Mouse (Mus musculus) hindbrain, embryonic 10.5 days (tissue): ENCODE measurements around the gene Ptpn6. TPM values are rescaled to one million over a fixed set of nuclear protein-coding genes. Genes with fewer than 3 reads are reported as not detected.

Experiments used
- DNase-seq: peaks from one replicate; pipeline ENCODE4 v3.0.0-alpha.2; 2017; ENCODE audit warnings: low spot score
- H3K27ac ChIP-seq: fragments of 300-500 bp; sonication (generic); 2 replicates; pipeline ENCODE4 v1.5.1; 2016; ENCODE audit warnings: mild to moderate bottlenecking, moderate library complexity
- H3K27me3 ChIP-seq: fragments of 300-500 bp; sonication (generic); 2 replicates; pipeline ENCODE4 v1.6.1; 2016; ENCODE audit warnings: mild to moderate bottlenecking; ENCODE audit not compliant: poor library complexity, insufficient read depth, severe bottlenecking
- H3K36me3 ChIP-seq: fragments of 300-500 bp; sonication (generic); 2 replicates; pipeline ENCODE4 v1.6.1; 2016; ENCODE audit warnings: mild to moderate bottlenecking, moderate library complexity
- H3K4me1 ChIP-seq: fragments of 300-500 bp; sonication (generic); replicated peaks from 2 replicates; pipeline ENCODE4 v1.6.1; 2016; ENCODE audit warnings: mild to moderate bottlenecking
- H3K4me3 ChIP-seq: fragments of 300-500 bp; sonication (generic); 2 replicates; pipeline ENCODE4 v1.5.1; 2016; ENCODE audit warnings: mild to moderate bottlenecking, moderate library complexity
- H3K9me3 ChIP-seq: fragments of 300-500 bp; sonication (generic); 2 replicates; pipeline ENCODE4 v1.6.1; 2016; ENCODE audit warnings: mild to moderate bottlenecking, moderate library complexity
- WGBS: fragments of 180-500 bp; shearing (Covaris S2); methylation state at CpG from one replicate; pipeline ENCODE4 v1.1.7; 2016; 5-methylcytosine and 5-hydroxymethylcytosine counted together
- polyA plus RNA-seq: library from polyadenylated mRNA; unstranded; fragments of >200 nt; fragmentation: Nextera tagmentation; extraction: Ambion mirVana; gene quantifications from 2 replicates; pipeline ENCODE4 v1.2.1, GENCODE M21; 2016

The Ptpn6 gene
- polyA plus RNA-seq, 1 experiment from 2014 or later: 8.2 TPM

- Histone ChIP-seq H3K4me3 (0 out of 2 replicates have a peak overlapping the region, but pooled peaks have one; percentile 65), H3K9me3 (no peaks in the 10 kb centered on the region), H3K36me3 (no peaks in the 10 kb centered on the region), H3K27ac (peak overlapping the region; percentile 53), H3K27me3 (peaks cover 81% of the 10 kb centered on the region), H3K4me1 (peaks cover 48% of the 10 kb centered on the region)
- 31% methylated on average over 4 of the region's 4 CpGs for whole genome bisulfite sequencing
- DNase-seq: no peak
Measured at GRCm38 (mm10) chr6:124767536-124767919, 29.0 kb upstream of the Ptpn6 start.

- Histone ChIP-seq H3K4me1 (peaks cover 48% of the 10 kb centered on the region), H3K9me3 (no peaks in the 10 kb centered on the region), H3K27ac (no peak overlapping the region), H3K27me3 (peaks cover 81% of the 10 kb centered on the region), H3K4me3 (no peak overlapping the region), H3K36me3 (no peaks in the 10 kb centered on the region)
- no peak for DNase-seq
- 82% methylated on average over 7 of the region's 7 CpGs for WGBS
Measured at GRCm38 (mm10) chr6:124765951-124766350, 27.4 kb upstream of the Ptpn6 start.

- Histone ChIP-seq H3K27me3 (peaks cover 30% of the 10 kb centered on the region), H3K4me1 (peaks cover 45% of the 10 kb centered on the region), H3K4me3 (peak overlapping the region; percentile 87), H3K27ac (peak overlapping the region; percentile 98), H3K36me3 (no peaks in the 10 kb centered on the region), H3K9me3 (no peaks in the 10 kb centered on the region)
- WGBS: 5% methylated on average over 5 of the region's 5 CpGs
- peak; percentile 83 for DNase-seq
Measured at GRCm38 (mm10) chr6:124759259-124759658, 20.7 kb upstream of the Ptpn6 start.

- H3K4me1 ChIP-seq: peaks cover 49% of the 10 kb centered on the region
- H3K4me3 ChIP-seq: peak overlapping the region; percentile 87
- DNase-seq: peak; percentile 11
- peak overlapping the region; percentile 98 for H3K27ac ChIP-seq
- H3K36me3 ChIP-seq: no peaks in the 10 kb centered on the region
- no peaks in the 10 kb centered on the region for H3K9me3 ChIP-seq
- WGBS: 70% methylated on average over 2 of the region's 2 CpGs
- peaks cover 26% of the 10 kb centered on the region for H3K27me3 ChIP-seq
Measured at GRCm38 (mm10) chr6:124758849-124759232, 20.3 kb upstream of the Ptpn6 start.

DNA sequence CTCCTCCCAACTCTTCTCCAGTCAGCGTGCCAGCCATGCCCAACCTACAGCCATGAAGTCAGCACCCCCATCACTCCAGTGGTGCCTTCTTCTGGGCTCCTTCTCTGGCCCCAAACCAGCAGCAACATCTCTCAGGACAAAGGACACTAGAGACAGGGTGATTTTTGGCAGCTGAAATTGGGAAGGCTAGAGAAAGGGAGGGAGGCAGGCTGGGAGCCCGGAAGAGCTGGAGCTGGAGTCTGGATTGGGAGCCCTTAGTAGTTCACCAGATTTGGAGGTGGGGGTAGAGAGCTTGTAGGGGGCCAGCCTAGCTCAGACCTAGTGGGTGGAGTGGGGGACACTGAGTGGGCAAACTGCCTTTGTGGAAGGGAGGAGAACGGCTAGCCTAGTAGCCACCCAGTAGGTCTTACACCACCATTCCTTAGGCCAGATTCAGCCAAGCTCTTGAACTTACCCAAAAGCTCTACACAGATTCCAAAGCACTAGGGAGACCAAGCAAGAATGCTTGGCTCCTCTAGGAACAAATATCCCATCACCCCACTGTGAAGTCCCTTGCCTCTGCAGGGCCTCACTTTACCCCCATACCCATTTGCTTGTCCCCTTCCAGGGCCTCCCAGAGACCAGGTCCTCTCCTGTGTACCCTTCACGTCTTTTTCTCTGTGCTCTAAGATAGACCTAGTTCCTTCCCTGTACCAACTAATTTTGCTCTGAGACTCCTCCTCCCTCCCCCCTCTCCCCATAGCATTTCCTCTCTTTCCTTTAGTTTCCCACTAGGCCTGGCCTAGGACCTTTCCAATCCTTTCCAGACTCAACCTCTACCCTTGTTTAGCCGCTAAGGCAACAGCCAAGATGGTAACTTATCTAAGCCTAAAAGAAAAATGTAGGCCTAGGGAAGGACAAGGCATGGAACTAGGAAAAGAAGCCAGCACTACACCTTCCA is 19.7 kb upstream of the Ptpn6 start:
- H3K27ac ChIP-seq: peak overlapping the region; percentile 98

DNA sequence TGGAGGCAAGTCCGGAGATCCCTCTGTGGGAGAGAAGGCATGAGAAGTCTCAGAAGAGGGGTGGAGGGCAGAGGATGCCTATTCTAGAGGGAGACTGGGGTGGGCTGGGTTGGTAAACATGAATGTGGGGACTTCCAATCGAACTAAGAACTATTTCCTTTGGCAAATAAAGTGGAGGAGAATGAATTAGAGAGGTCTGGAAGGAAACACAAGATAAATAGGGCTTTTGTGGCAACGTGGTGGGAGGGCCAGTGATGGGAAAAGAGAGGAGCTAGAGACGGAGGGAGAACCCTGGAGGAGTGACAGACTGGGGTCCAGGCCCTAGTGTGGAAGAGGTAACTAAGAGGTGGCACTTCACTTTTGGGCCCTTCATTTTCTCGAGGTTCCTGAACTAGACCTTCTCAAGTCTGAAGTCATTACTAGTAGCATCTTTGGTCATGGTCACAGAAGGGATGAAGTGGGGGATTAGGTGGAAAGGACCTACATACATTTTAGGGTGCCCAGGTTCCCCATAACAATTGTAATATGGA is 18.9 kb upstream of the Ptpn6 start:
- H3K36me3 ChIP-seq: peaks cover 10% of the 10 kb centered on the region; the same call in 1 of the 2 replicates
- no peaks in the 10 kb centered on the region for H3K9me3 ChIP-seq
- WGBS: 5% methylated on average over 5 of the region's 5 CpGs
- H3K27me3 ChIP-seq: peaks cover 12% of the 10 kb centered on the region
- peak overlapping the region; percentile 98 for H3K27ac ChIP-seq
- H3K4me1 ChIP-seq: peaks cover 48% of the 10 kb centered on the region
- H3K4me3 ChIP-seq: peak overlapping the region; percentile 87
- peak; percentile 24 for DNase-seq

More for the DNA sequence above, 19.7 kb upstream of the Ptpn6 start:
- H3K36me3 ChIP-seq: peaks cover 6% of the 10 kb centered on the region; the same call in 1 of the 2 replicates
- WGBS: 20% methylated on average over 5 of the region's 5 CpGs
- peak overlapping the region; percentile 87 for H3K4me3 ChIP-seq
- peak; percentile 70 for DNase-seq
- peaks cover 48% of the 10 kb centered on the region for H3K4me1 ChIP-seq
- H3K27me3 ChIP-seq: peaks cover 19% of the 10 kb centered on the region
- H3K9me3 ChIP-seq: no peaks in the 10 kb centered on the region

DNA sequence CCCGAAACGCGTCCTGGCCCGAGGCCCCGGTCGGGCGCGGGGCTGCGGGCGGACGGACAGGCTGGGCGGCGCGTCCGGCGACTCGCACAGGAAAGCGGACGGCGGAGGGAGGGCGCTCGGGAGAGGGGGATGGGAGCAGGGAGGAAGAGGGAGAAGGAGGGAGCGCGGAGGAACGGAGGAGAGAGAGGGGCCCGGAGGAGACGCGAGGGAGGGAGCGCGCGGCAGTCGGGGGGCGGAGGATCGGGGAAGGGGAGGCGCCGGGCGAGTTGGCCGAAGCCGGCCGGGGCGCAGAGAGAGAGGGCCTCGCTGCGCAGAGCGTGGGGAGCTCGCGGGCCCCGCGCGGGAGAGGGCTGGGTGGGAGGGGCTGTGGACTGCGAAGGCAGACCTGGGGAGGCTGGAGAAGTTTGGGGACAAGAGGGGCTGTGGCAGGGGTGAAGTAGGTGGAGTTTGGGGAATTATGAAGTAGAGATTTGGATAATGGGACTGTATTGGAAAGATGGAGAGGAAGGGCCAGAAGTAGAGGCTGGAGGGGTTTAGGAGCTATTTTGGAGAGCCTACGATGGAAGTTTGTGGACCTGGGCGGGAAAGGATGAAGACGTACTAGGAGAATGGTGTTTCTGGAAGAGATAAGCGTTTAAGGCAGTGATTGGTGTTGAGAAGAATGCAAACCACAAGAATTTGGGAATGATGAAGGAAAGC is 18.3 kb upstream of the Ptpn6 start:
- WGBS: 1% methylated on average over 53 of the region's 54 CpGs
- H3K27ac ChIP-seq: peak overlapping the region; percentile 98
- H3K9me3 ChIP-seq: no peaks in the 10 kb centered on the region
- peak overlapping the region; percentile 87 for H3K4me3 ChIP-seq
- H3K36me3 ChIP-seq: peaks cover 15% of the 10 kb centered on the region; the same call in 1 of the 2 replicates
- peaks cover 48% of the 10 kb centered on the region for H3K4me1 ChIP-seq
- DNase-seq: peak; percentile 84
- peaks cover 10% of the 10 kb centered on the region; the same call in 1 of the 2 replicates for H3K27me3 ChIP-seq

- peak; percentile 79 for DNase-seq
- WGBS: under 1% methylated on average over 71 of the region's 100 CpGs
- Histone ChIP-seq H3K36me3 (peaks cover 20% of the 10 kb centered on the region; the same call in 1 of the 2 replicates), H3K27ac (peak within 1 kb of the TSS; percentile 98), H3K9me3 (no peaks in the 10 kb centered on the region), H3K4me1 (peaks cover 48% of the 10 kb centered on the region), H3K4me3 (peak within 1 kb of the TSS; percentile 87), H3K27me3 (peaks cover 5% of the 10 kb centered on the region; the same call in 1 of the 2 replicates)
Measured at GRCm38 (mm10) chr6:124755831-124756595, 17.5 kb upstream of the Ptpn6 start, which contains the start of the genes Gm45234 and Atn1. Gm45234 (minus strand) TSS chr6:124756021. Atn1 (minus strand) TSS chr6:124756524.

DNA sequence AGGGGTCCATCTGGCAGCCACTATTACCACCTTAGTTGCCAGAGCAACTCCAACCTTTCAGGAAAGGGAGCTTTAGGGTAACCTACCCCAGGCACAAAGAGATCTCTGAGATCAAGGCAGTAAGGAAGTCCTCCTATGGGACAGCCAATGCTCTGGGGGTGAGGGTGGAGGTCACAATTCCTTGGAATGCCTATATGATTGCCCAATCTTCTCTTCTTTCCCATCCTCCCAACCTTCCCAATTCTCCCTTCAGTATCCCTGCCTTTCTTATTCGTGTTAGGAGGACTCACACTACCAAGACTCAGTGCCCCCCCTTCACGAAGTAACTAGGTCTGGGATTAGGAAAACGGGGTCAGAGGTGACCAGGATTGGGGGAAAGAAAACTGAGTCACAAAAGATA is 16.8 kb upstream of the Ptpn6 start:
- H3K9me3 ChIP-seq: no peaks in the 10 kb centered on the region
- WGBS: 5% methylated on average over 3 of the region's 3 CpGs
- H3K36me3 ChIP-seq: peaks cover 25% of the 10 kb centered on the region
- peak overlapping the region; percentile 87 for H3K4me3 ChIP-seq
- DNase-seq: no peak
- H3K4me1 ChIP-seq: peaks cover 48% of the 10 kb centered on the region
- peaks cover 4% of the 10 kb centered on the region; the same call in 1 of the 2 replicates for H3K27me3 ChIP-seq
- H3K27ac ChIP-seq: peak overlapping the region; percentile 98

DNA sequence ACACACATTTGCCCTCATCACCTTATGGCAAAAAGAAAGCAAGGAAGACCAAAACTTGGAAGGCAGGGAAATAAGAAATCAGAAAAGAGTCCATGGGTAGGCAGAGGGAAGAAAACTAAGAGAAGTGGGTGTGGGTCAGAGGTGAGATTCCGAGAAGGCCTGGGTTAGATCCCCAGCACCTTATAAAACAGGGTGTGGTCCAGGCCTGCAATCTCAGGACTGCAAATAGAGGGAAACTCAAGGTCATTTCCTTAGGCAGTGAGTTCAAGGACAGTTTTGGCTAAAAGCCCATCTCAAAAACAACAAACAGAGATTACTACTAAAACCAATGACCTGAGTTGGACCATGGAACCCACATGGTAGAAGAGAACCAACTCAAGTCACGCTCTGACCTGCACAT is 15.3 kb upstream of the Ptpn6 start:
- no peak overlapping the region for H3K4me3 ChIP-seq

DNA sequence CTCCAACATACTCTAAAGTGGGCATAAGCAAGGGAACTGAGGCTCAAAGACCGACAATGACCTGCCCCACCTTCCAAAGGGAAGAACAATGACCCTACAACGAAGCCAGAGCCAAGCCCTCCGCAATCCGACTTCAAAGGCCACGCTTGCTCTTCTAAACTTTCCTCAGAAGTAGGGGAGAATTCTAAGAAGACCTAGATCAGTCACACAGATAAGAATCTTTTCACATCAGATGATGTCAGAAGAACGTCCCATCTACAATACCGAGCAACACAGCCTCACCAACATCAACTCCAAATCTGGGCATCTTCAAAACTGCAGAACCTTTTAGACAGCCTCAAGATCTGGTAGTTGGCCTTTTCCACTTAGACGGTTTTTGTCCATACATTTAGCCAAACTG is 11.9 kb upstream of the Ptpn6 start:
- no peak overlapping the region for H3K27ac ChIP-seq
- no peak overlapping the region for H3K4me3 ChIP-seq
- DNase-seq: no peak
- WGBS: 90% methylated on average over 8 of the region's 8 CpGs
- no peaks in the 10 kb centered on the region for H3K27me3 ChIP-seq
- H3K36me3 ChIP-seq: peaks cover 64% of the 10 kb centered on the region
- H3K4me1 ChIP-seq: peaks cover 39% of the 10 kb centered on the region
- no peaks in the 10 kb centered on the region for H3K9me3 ChIP-seq

More for the DNA sequence above, 15.3 kb upstream of the Ptpn6 start:
- WGBS: 92% methylated on average over 2 of the region's 2 CpGs
- Histone ChIP-seq H3K27ac (no peak overlapping the region), H3K27me3 (no peaks in the 10 kb centered on the region), H3K4me1 (peaks cover 41% of the 10 kb centered on the region), H3K9me3 (no peaks in the 10 kb centered on the region), H3K36me3 (peaks cover 40% of the 10 kb centered on the region)
- DNase-seq: no peak
